Mouse (Mus musculus): ENCODE data around the gene Rplp2.

Rplp2 gene

DNA sequence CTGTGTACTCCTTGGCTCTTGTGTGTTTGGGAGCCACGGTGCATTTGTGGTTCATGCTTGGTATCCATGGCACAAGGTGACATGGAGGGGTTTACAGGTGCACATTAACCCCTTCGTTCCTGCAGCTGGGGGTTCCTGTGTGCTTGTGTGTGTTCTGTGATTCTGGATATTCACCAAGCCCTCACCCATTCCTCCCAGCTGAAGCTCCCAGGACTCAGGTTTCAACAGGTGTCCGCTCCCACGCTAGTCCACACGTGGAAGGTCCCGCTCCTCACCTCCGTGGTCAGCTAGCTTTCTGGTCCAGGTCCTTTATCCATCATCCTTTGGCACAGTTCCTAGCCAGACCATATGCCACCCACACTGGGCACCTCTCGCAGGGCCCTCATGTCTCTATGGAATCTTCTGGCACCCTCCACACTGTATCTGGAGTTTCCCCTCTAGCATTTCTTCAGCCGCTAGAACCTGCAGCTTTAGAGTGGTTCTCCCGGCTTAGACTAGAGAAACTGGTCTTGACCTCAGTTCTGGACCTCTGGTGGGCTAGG is 19.5 kb downstream of the Rplp2 start:
- no peak for ATAC-seq (ENCODE audit: low TSS enrichment)

GRCm38 (mm10) chr7:141467230-141468030 is 20.3 kb downstream of the Rplp2 start, which contains the start of gene Cd151:
Cd151 (plus strand) TSS chr7:141467392.
- ATAC-seq (ENCODE audit: low TSS enrichment): peak; percentile 20

DNA sequence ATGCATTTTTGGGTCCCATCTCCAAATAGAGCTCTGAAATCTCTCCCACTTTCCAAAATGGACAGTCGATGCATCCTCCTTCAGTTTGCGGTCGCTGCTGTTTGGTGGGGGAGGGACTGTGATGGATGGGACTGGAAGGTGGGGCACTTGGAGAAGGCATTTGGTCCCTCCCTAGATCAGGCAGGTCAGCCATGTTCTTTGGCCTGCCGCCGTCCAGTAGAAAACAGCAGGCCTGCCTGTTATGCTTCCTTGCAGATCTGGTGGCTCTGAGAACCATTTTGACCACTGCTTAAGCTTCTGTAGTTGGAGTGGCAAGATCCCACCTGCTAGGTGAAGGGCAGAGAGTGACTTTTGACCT is 21.0 kb downstream of the Rplp2 start:
- no peak for ATAC-seq (ENCODE audit: low TSS enrichment)

GRCm38 (mm10) chr7:141468522-141469211 is 21.5 kb downstream of the Rplp2 start:
- peak; percentile 68; the same call in 1 of the 2 replicates for ATAC-seq (ENCODE audit: low TSS enrichment)

DNA sequence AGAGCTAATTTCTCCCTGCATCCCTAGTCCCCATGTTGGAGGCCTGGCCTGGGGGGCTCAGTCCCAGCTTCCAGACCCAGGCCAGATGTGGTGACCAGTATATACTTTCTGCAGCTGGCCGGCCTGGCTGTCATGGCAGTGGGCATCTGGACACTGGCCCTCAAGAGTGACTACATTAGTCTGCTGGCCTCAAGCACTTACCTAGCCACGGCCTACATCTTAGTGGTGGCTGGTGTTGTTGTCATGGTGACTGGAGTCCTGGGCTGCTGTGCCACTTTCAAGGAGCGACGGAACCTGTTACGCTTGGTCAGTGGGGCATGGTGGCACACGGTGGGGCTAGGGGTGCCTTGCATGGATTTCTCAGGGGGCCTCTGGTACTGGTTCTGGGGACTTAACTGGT is 22.2 kb downstream of the Rplp2 start:
- no peak for ATAC-seq (ENCODE audit: low TSS enrichment)

- ATAC-seq (ENCODE audit: low TSS enrichment): no peak
These were observed 22.9 kb downstream of the Rplp2 start for GRCm38 (mm10) chr7:141469901-141470636.

GRCm38 (mm10) chr7:141470637-141470944 is 23.4 kb downstream of the Rplp2 start:
- no peak for ATAC-seq (ENCODE audit: low TSS enrichment)

DNA sequence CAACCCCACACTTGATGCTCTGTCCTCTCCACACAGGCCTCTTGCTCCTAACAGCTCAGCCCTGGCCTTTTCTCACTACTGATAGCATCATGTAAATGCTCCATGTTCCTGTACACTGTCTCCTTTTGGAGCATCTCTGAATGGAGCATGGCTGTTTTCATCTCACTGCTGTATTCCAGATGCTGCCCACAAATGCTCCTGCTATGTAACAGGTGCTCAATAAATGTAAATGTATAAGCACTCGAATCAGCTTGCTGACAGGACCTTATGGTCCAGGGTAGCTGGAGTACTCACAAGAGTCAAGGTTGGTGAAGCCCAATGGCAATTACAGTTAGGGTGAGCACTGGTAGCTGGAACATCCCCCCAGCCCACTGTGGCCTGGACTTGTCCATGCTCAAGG is 24.1 kb downstream of the Rplp2 start:
- no peak for ATAC-seq (ENCODE audit: low TSS enrichment)

- ATAC-seq (ENCODE audit: low TSS enrichment): no peak
These were observed 25.1 kb downstream of the Rplp2 start for GRCm38 (mm10) chr7:141472226-141472625.

DNA sequence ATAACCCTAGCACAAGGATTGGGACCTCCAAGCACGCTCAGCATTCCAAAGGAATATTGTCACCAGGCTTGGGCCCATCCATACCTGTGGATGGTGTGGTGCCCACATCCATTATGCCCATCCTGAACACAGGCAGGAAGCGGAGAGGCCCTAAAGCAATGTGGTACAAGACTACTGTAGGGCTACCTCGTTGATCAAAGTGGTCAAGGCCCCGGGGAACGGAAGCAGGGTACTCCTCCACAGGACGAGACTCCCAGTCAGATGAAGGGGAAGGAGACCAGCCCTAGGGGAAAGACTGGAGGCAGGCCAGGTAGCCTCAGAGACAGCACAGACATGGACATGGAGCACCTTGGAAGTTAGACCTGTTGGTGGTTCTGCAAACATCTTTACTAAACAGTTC is 25.6 kb downstream of the Rplp2 start:
- no peak for ATAC-seq (ENCODE audit: low TSS enrichment)

GRCm38 (mm10) chr7:141474160-141474559 is 27.0 kb downstream of the Rplp2 start:
- no peak for ATAC-seq (ENCODE audit: low TSS enrichment)

DNA sequence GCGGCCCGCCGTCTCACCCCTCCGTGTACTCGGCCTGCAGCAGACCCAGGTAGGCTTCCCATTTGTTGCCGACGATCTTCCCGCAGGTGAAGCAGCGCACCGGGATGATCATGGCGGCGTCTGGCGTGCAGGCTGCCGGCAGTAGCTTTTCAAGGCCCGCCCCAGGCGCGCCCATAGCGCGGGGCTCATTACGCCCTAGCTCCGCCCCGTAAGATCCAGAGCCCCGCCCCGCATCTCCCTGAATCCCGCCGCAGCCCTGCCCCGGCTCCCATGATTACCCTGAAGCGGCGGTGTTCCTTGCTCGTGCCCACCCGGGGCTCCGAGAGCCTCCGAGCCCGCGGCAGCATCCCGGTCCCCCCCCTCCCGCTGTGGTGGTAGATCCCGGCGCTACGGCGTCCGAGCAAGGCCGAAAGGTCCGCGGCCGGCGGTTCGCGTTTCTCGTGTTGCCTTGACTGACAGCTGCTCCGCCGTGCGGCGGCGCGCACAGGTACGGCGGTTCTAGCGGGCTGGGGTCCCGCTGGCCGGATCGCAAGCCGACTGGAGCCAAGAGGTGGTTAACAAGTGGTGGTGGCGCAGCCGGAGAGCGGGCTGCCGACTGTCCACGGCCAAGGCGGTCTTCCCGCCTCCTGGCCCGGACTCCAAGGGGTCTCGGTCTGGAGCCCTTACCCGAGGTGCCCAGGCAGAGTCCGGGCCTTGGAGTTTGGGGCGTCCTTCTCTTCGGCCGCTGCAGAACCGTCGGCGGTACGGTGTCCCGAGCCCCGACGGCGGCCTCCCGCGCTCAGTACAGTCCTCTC is 28.0 kb downstream of the Rplp2 start, which contains the start of the genes Polr2l and Tspan4:
Gene Polr2l (minus strand): TSS at position 122 of the 794 bp plus-strand sequence.
Gene Tspan4 (plus strand): TSS at position 230 of the 794 bp plus-strand sequence.
- ATAC-seq (ENCODE audit: low TSS enrichment): peak; percentile 68

DNA sequence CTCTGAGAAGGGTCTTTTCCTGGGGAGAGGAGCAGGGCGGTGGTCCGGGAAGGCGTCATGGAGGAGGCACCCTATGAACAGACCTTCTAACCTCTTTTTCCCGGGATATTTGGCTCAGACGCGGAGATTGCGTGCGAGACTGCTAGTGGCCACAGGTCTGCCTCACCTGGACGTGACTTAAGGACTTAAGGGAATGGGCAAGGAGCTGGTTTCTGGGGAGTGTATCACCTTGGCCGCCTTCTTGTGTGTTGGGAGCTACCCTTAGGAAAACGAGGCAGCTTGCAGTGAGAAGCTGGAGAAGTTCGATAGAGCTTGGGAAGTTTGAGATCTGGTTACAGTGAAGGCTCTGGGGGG is 28.6 kb downstream of the Rplp2 start:
- ATAC-seq (ENCODE audit: low TSS enrichment): no peak

GRCm38 (mm10) chr7:141476226-141476980 is 29.2 kb downstream of the Rplp2 start:
- no peak for ATAC-seq (ENCODE audit: low TSS enrichment)

GRCm38 (mm10) chr7:141476981-141477370 is 29.8 kb downstream of the Rplp2 start:
- no peak for ATAC-seq (ENCODE audit: low TSS enrichment)

DNA sequence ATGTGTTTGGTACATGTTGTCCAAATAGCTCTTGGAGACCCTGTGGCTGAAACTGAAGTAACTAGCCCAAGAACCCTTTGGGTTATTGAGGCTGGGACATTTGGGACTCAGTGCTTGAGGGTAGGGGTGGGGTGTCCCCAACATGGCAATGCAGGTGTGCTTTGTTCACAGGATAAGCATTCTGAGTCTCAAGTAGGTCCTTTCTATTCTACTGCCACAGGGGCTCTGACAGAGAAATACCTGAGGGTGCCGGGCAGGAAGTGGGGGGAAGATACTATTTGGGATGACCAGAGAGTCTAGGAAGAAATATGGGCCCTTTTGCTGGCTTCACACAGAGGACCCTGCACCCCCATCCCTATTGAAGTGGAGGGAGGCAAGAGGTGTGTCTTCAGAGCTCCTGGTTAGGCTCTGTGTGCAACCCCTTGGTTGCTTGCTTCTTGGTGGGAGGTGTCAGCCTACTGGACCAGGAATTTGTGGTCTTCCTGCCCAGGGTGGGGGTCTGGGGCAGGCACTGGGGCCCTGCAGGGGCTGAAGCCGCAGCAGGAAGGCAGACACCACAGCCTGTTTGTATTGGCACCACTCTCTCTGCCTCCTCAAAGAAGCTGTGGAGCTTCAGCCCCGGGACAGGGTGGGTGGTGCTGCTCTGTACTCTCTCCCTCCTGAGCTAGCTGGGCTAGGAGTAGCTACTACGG is 30.6 kb downstream of the Rplp2 start:
- no peak for ATAC-seq (ENCODE audit: low TSS enrichment)

DNA sequence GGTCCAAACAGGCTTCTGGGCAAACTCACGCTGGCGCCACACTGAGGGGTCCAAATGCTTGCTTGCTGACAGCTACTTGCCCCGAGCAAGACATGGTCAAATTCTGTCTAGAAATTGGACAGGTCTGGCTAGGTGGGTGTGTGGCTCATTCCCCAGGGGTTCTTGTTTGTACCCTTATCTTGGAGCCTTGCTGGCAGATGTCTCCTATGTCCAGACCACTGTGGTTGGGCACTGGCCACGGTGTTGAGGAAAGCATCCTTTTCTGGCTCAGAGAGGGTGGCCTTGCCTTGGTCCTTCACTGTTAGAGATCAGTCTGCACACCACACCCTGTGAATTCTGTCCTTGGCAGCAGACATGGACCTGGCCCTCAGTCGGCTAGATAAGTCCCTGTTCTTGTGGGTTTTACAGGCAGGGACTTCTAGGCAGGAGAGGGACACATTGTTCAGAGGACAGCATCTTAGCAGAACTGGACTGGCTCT is 31.1 kb downstream of the Rplp2 start:
- no peak for ATAC-seq (ENCODE audit: low TSS enrichment)

- ATAC-seq (ENCODE audit: low TSS enrichment): peak; percentile 52
These were observed 33.8 kb downstream of the Rplp2 start for GRCm38 (mm10) chr7:141480842-141481497.

All from frontal cortex, adult (tissue).